In genomic region chr2:47891366-47891765, GRCm38 (mm10) we compare ENCODE assay signal across 26 mouse cellular contexts.
DNase-seq lines count a peak whose midpoint lies in the region; ATAC-seq and TF ChIP-seq lines count a peak whose summit lies in the region.
"Had no signal": no experiment of that assay in that cellular context is flagged by ENCODE, and none has a peak within 500 bp of the region (broad histone marks: within the 10 kb centered on the region; RNA-seq: fewer than 3 reads in every experiment).

No protein-coding gene starts in this region.

- WGBS in forebrain, embryonic 13.5 days = 61% methylated on average over 1 of the region's 1 CpGs
- 48% methylated on average over 1 of the region's 1 CpGs for WGBS in forebrain, embryonic 16.5 days
- WGBS in hindbrain, embryonic 11.5 days = 49% methylated on average over 1 of the region's 1 CpGs
- 15% methylated on average over 1 of the region's 1 CpGs for WGBS in hindbrain, embryonic 14.5 days
- WGBS in hindbrain, postnatal 0 days = 26% methylated on average over 1 of the region's 1 CpGs
- WGBS in midbrain, embryonic 16.5 days = 31% methylated on average over 1 of the region's 1 CpGs

- H3K4me3 ChIP-seq in forebrain, embryonic 13.5 days = no peak overlapping the region
- H3K4me3 ChIP-seq in forebrain, embryonic 16.5 days (replicated peaks; ENCODE audit: low read length) = no peak overlapping the region
- no peak overlapping the region for H3K4me3 ChIP-seq in hindbrain, embryonic 11.5 days (ENCODE audit: low read depth, low read length)
- H3K4me3 ChIP-seq in hindbrain, embryonic 14.5 days (replicated peaks; ENCODE audit: low read length) = no peak overlapping the region
- H3K4me3 ChIP-seq in hindbrain, postnatal 0 days (ENCODE audit: low read length) = no peak overlapping the region
- H3K4me3 ChIP-seq in midbrain, embryonic 16.5 days (ENCODE audit: low read depth, low read length) = no peak overlapping the region
- H3K4me3 ChIP-seq: heart, embryonic 13.5 days; hindbrain, embryonic 15.5 days; intestine, embryonic 15.5 days; limb, embryonic 10.5 days; limb, embryonic 15.5 days; liver, embryonic 13.5 days had no signal

- no peaks in the 10 kb centered on the region for H3K4me1 ChIP-seq in forebrain, embryonic 13.5 days
- no peaks in the 10 kb centered on the region for H3K4me1 ChIP-seq in forebrain, embryonic 16.5 days (replicated peaks; ENCODE audit: control insufficient read depth, insufficient read depth, low read length)
- H3K4me1 ChIP-seq in hindbrain, embryonic 11.5 days (replicated peaks; ENCODE audit: control insufficient read depth, insufficient read depth, low read length) = no peaks in the 10 kb centered on the region
- H3K4me1 ChIP-seq in hindbrain, embryonic 14.5 days (replicated peaks; ENCODE audit: control insufficient read depth, insufficient read depth, low read length) = no peaks in the 10 kb centered on the region
- H3K4me1 ChIP-seq in hindbrain, postnatal 0 days (ENCODE audit: insufficient read depth, low read length) = no peaks in the 10 kb centered on the region
- no peaks in the 10 kb centered on the region for H3K4me1 ChIP-seq in midbrain, embryonic 16.5 days (ENCODE audit: control insufficient read depth, insufficient read depth, low read length)
- H3K4me1 ChIP-seq: heart, embryonic 13.5 days; hindbrain, embryonic 15.5 days; intestine, embryonic 15.5 days; limb, embryonic 10.5 days; limb, embryonic 15.5 days; liver, embryonic 13.5 days had no signal

- peak; percentile 51; the same call in 1 of the 2 replicates for ATAC-seq in forebrain, embryonic 13.5 days
- ATAC-seq in forebrain, embryonic 16.5 days = no peak
- ATAC-seq in hindbrain, embryonic 11.5 days (ENCODE audit: low FRiP score) = peak; percentile 76
- no peak for ATAC-seq in hindbrain, embryonic 14.5 days (ENCODE audit: low FRiP score)
- ATAC-seq in hindbrain, postnatal 0 days = 0 out of 2 replicates have a peak, but pooled peaks have one; percentile 18
- peak; percentile 45; the same call in 1 of the 2 replicates for ATAC-seq in midbrain, embryonic 16.5 days
- ATAC-seq: CD4-positive, CD25-positive, alpha-beta regulatory T cell, adult 4 months; intestine, embryonic 15.5 days had no signal

- no peak overlapping the region for H3K4me2 ChIP-seq in forebrain, embryonic 13.5 days
- no peak overlapping the region for H3K4me2 ChIP-seq in forebrain, embryonic 16.5 days (ENCODE audit: low read length)
- H3K4me2 ChIP-seq in hindbrain, embryonic 11.5 days (replicated peaks; ENCODE audit: low read depth, low read length) = no peak overlapping the region
- H3K4me2 ChIP-seq in hindbrain, embryonic 14.5 days (replicated peaks) = no peak overlapping the region
- no peak overlapping the region for H3K4me2 ChIP-seq in hindbrain, postnatal 0 days (ENCODE audit: low read depth, low read length)
- H3K4me2 ChIP-seq in midbrain, embryonic 16.5 days (ENCODE audit: low read length) = no peak overlapping the region
- H3K4me2 ChIP-seq: heart, embryonic 13.5 days; hindbrain, embryonic 15.5 days; intestine, embryonic 15.5 days; limb, embryonic 15.5 days; liver, embryonic 13.5 days had no signal

- H3K27ac ChIP-seq in forebrain, embryonic 13.5 days = no peak overlapping the region
- no peak overlapping the region for H3K27ac ChIP-seq in forebrain, embryonic 16.5 days (ENCODE audit: low read length)
- H3K27ac ChIP-seq in hindbrain, embryonic 11.5 days (ENCODE audit: low read depth, low read length) = no peak overlapping the region
- no peak overlapping the region for H3K27ac ChIP-seq in hindbrain, embryonic 14.5 days
- no peak overlapping the region for H3K27ac ChIP-seq in hindbrain, postnatal 0 days
- H3K27ac ChIP-seq in midbrain, embryonic 16.5 days (ENCODE audit: low read length) = no peak overlapping the region
- H3K27ac ChIP-seq: heart, embryonic 13.5 days; hindbrain, embryonic 15.5 days; intestine, embryonic 15.5 days; limb, embryonic 10.5 days; limb, embryonic 15.5 days; liver, embryonic 13.5 days; macrophage had no signal

- H3K27me3 ChIP-seq in forebrain, embryonic 13.5 days = no peaks in the 10 kb centered on the region
- no peaks in the 10 kb centered on the region for H3K27me3 ChIP-seq in forebrain, embryonic 16.5 days (replicated peaks; ENCODE audit: control insufficient read depth, insufficient read depth, low read length)
- H3K27me3 ChIP-seq in hindbrain, embryonic 11.5 days (ENCODE audit: control insufficient read depth, insufficient read depth, low read length) = no peaks in the 10 kb centered on the region
- H3K27me3 ChIP-seq in hindbrain, embryonic 14.5 days (ENCODE audit: control insufficient read depth, insufficient read depth, low read length) = no peaks in the 10 kb centered on the region
- H3K27me3 ChIP-seq in hindbrain, postnatal 0 days (ENCODE audit: insufficient read depth, low read length) = no peaks in the 10 kb centered on the region
- no peaks in the 10 kb centered on the region for H3K27me3 ChIP-seq in midbrain, embryonic 16.5 days (ENCODE audit: control insufficient read depth, insufficient read depth, low read depth, low read length)
- H3K27me3 ChIP-seq: heart, embryonic 13.5 days; hindbrain, embryonic 15.5 days; intestine, embryonic 15.5 days; limb, embryonic 15.5 days; liver, embryonic 13.5 days had no signal

- no peaks in the 10 kb centered on the region for H3K9me3 ChIP-seq in forebrain, embryonic 13.5 days (replicated peaks)
- H3K9me3 ChIP-seq in forebrain, embryonic 16.5 days (ENCODE audit: control insufficient read depth, low read length) = no peaks in the 10 kb centered on the region
- no peaks in the 10 kb centered on the region for H3K9me3 ChIP-seq in hindbrain, embryonic 11.5 days (ENCODE audit: control insufficient read depth, low read length)
- H3K9me3 ChIP-seq in hindbrain, embryonic 14.5 days (ENCODE audit: control insufficient read depth, low read length) = no peaks in the 10 kb centered on the region
- no peaks in the 10 kb centered on the region for H3K9me3 ChIP-seq in hindbrain, postnatal 0 days (ENCODE audit: low read length)
- H3K9me3 ChIP-seq in midbrain, embryonic 16.5 days (replicated peaks; ENCODE audit: control insufficient read depth, low read length, poor library complexity, severe bottlenecking) = no peaks in the 10 kb centered on the region
- H3K9me3 ChIP-seq: heart, embryonic 13.5 days; hindbrain, embryonic 15.5 days; intestine, embryonic 15.5 days; limb, embryonic 10.5 days; limb, embryonic 15.5 days; liver, embryonic 13.5 days had no signal

- no peak overlapping the region for H3K9ac ChIP-seq in forebrain, embryonic 13.5 days
- no peak overlapping the region for H3K9ac ChIP-seq in forebrain, embryonic 16.5 days (replicated peaks; ENCODE audit: low read depth, low read length)
- H3K9ac ChIP-seq in hindbrain, embryonic 11.5 days (ENCODE audit: low read depth, low read length) = no peak overlapping the region
- no peak overlapping the region for H3K9ac ChIP-seq in hindbrain, embryonic 14.5 days
- no peak overlapping the region for H3K9ac ChIP-seq in hindbrain, postnatal 0 days (replicated peaks; ENCODE audit: low read length)
- no peak overlapping the region for H3K9ac ChIP-seq in midbrain, embryonic 16.5 days (ENCODE audit: low read depth, low read length)
- H3K9ac ChIP-seq: heart, embryonic 13.5 days; hindbrain, embryonic 15.5 days; intestine, embryonic 15.5 days; limb, embryonic 15.5 days; liver, embryonic 13.5 days had no signal

- no peaks in the 10 kb centered on the region for H3K36me3 ChIP-seq in forebrain, embryonic 13.5 days (ENCODE audit: poor library complexity, severe bottlenecking)
- no peaks in the 10 kb centered on the region for H3K36me3 ChIP-seq in forebrain, embryonic 16.5 days (ENCODE audit: control insufficient read depth, insufficient read depth)
- no peaks in the 10 kb centered on the region for H3K36me3 ChIP-seq in hindbrain, embryonic 11.5 days (ENCODE audit: control insufficient read depth, insufficient read depth, low read length)
- no peaks in the 10 kb centered on the region for H3K36me3 ChIP-seq in hindbrain, embryonic 14.5 days (replicated peaks; ENCODE audit: control insufficient read depth, insufficient read depth)
- H3K36me3 ChIP-seq in hindbrain, postnatal 0 days (ENCODE audit: insufficient read depth, low read length) = no peaks in the 10 kb centered on the region
- no peaks in the 10 kb centered on the region for H3K36me3 ChIP-seq in midbrain, embryonic 16.5 days (ENCODE audit: control insufficient read depth, insufficient read depth, low read length)
- H3K36me3 ChIP-seq: heart, embryonic 13.5 days; hindbrain, embryonic 15.5 days; intestine, embryonic 15.5 days; limb, embryonic 10.5 days; limb, embryonic 15.5 days; liver, embryonic 13.5 days had no signal

- DNase-seq in hindbrain, embryonic 11.5 days (ENCODE audit: low spot score) = no peak
- no peak for DNase-seq in hindbrain, embryonic 14.5 days (ENCODE audit: low spot score)
- DNase-seq in hindbrain, postnatal 0 days (ENCODE audit: low spot score) = no peak
- DNase-seq in kidney, postnatal 14 days = no peak
- DNase-seq: adrenal gland, postnatal 14 days; cerebellum, adult 11-12 months; cerebellum, adult 9-11 months; heart, postnatal 14 days; kidney, adult 2 months; kidney, postnatal 4 days; liver, embryonic 13.5 days; lung, adult 18-20 months; lung, postnatal 10 days; right cerebral cortex, adult 18-20 months; spleen, adult 18-20 months; thymus, postnatal 14 days had no signal

- TF ChIP-seq CTCF in hindbrain, postnatal 0 days (IDR thresholded peaks at IDR 0.05; ENCODE audit: low read depth) = no peak

Comparison
In these comparisons a context has a peak if more than half of its experiments do, and no peak if none do; other contexts are left out.
1. ATAC-seq: peak in forebrain, embryonic 13.5 days (single experiment), hindbrain, embryonic 11.5 days (single experiment), hindbrain, postnatal 0 days (single experiment) and midbrain, embryonic 16.5 days (single experiment); none in forebrain, embryonic 16.5 days (single experiment) and hindbrain, embryonic 14.5 days (single experiment).